Mouse (Mus musculus): ENCODE results near the gene Jagn1.

The Jagn1 gene

GRCm38 (mm10) chr6:113472061-113472460 lies 29.7 kb downstream of the Jagn1 start:
- in situ Hi-C loops (cut with MboI, MseI): loop anchor here (5.0 kb wide), 2 partner anchors 50 to 600 kb away; no protein-coding TSS in a partner anchor

DNA sequence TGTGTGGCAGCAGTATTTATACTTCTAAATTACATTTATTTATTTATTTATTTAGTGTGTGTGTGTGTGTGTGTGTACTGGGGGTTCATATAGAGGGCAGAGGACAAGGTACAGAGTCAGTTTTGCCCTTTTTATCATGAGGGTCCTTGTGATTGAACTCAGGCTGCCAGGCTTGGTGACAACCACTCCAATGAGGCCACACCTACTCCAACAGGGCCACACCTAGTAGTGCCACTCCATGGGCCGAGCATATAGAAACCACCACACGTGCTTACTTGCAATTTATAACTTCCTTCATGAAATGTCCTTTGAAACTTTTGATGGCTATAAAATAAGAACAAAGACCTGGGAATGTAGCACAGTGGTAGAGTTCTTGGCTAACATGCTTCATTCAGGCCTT lies 30.9 kb downstream of the Jagn1 start:
- in situ Hi-C loops (cut with MboI, MseI): loop anchor here (5.0 kb wide), 2 partner anchors 51 to 599 kb away; no protein-coding TSS in a partner anchor

DNA sequence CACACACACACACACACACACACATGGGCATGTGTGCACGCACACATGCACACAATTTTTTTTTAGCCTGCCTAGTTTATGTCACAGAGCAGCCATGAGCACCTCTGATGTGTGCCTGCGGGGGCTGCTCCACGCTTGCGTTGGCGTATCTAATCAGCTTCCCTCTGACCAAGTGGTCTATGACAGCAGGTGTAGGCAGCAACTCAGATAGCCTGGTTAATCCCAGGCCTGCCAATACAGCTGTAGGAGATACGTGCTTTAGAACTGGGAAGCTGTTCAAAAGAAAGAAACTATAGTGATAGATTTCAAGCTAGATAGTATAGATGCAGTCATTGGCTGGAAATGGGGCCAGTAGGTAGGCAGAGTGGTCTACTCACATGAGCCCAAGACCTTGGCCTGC lies 31.3 kb downstream of the Jagn1 start:
- in situ Hi-C loops (cut with MboI, MseI): loop anchor here (5.0 kb wide), 2 partner anchors 51 to 599 kb away; no protein-coding TSS in a partner anchor

- in situ Hi-C loops (cut with MboI, MseI): no loop called here
These were observed 35.0 kb downstream of the Jagn1 start for GRCm38 (mm10) chr6:113477353-113477752.

DNA sequence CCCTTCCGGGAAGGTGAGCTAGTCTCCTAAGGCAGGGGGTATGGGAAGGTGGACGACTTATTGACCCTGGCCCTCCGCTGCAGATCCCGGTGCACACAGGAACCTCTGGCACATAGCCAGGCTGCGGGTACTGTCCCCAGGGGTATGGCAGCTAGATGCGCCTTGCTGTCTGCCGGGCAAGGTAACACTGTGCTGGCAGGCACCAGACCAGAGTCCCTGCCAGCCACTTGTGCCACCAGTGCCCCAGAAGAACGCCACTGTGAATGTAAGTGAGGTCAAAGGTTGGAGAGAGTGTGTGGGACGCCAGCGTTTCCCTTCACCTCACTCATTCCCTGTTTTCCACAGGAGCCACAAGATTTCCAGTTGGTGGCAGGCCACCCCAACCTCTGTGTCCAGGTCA lies 36.5 kb downstream of the Jagn1 start:
- in situ Hi-C loops (cut with MboI, MseI): no loop called here

GRCm38 (mm10) chr6:113480555-113481373 lies 38.4 kb downstream of the Jagn1 start:
- in situ Hi-C loops (cut with MboI, MseI): no loop called here

DNA sequence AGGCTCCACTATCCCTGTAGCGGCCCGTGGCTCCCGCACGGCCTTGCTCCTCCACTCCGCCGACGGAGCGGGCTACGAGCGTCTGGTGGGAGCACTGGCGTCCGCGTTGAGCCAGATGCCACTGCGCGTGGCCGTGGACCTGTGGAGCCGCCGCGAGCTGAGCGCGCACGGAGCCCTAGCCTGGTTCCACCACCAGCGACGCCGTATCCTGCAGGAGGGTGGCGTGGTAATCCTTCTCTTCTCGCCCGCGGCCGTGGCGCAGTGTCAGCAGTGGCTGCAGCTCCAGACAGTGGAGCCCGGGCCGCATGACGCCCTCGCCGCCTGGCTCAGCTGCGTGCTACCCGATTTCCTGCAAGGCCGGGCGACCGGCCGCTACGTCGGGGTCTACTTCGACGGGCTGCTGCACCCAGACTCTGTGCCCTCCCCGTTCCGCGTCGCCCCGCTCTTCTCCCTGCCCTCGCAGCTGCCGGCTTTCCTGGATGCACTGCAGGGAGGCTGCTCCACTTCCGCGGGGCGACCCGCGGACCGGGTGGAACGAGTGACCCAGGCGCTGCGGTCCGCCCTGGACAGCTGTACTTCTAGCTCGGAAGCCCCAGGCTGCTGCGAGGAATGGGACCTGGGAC lies 40.2 kb downstream of the Jagn1 start:
- in situ Hi-C loops (cut with MboI, MseI): no loop called here

- in situ Hi-C loops (cut with MboI, MseI): no loop called here
These were observed 40.8 kb downstream of the Jagn1 start, which contains the start of gene Creld1 for GRCm38 (mm10) chr6:113483100-113483615. Gene Creld1 (plus strand): TSS chr6:113483297.

GRCm38 (mm10) chr6:113483729-113484128 lies 41.4 kb downstream of the Jagn1 start:
- in situ Hi-C loops (cut with MboI, MseI): no loop called here

GRCm38 (mm10) chr6:113487125-113487576 lies 44.8 kb downstream of the Jagn1 start:
- in situ Hi-C loops (cut with MboI, MseI): no loop called here

- in situ Hi-C loops (cut with MboI, MseI): no loop called here
These were observed 47.0 kb downstream of the Jagn1 start for GRCm38 (mm10) chr6:113489410-113489809.

DNA sequence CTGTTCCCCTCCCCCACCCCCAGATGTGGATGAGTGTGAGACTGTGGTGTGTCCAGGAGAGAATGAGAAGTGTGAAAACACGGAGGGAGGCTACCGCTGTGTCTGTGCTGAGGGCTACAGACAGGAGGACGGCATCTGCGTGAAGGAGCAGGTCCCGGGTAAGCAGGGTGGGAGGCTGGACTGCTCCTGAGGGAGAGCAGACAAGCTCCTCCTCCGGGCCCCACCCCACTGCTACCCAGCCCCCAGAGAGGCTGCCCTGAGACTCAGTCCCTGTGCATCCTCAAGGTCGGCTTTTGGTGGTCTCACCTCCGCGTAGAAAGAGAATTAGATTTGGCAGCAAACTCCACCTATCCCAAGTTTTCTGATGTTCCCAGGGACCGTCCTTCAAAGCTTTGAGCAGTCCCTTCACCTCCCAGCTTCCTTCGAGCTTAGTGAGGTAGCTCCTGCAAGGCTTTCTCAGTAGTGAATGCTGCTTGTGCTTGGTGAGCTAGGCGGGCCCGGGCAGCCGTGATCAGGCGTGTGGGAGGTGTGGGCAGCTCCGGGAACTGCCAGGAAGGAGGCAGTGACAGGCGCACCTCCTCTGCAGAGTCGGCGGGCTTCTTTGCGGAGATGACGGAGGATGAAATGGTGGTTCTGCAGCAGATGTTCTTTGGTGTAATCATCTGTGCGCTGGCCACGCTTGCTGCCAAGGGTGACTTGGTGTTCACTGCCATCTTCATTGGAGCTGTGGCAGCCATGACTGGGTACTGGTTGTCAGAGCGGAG lies 49.9 kb downstream of the Jagn1 start:
- in situ Hi-C loops (cut with MboI, MseI): no loop called here

DNA sequence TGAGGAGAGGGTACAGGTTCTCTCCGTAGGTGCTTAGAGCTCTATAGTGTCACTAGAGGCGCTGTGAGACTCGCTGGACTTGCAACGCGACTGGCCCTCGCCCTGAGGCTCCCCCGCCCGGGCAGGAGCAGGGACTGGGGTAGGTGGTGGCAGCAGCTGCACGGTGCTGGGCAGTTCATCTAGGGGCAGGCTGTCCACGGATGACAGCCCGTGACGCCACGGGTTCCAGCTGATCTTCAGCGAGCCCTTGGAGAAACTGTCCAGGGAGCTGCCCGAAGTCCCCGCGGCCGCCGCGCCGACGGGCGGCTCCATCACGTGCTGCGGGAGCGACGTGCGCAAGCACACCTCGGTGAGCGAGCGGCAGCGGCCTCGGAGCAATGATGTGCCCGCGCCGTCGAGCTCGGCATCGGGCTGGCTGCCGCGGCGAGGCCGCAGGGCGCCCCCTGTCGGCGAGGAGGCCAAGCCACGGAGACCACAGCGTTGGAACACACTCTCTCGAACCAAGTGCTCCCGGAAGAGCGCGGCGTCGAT lies 52.0 kb downstream of the Jagn1 start:
- in situ Hi-C loops (cut with MboI, MseI): no loop called here

DNA sequence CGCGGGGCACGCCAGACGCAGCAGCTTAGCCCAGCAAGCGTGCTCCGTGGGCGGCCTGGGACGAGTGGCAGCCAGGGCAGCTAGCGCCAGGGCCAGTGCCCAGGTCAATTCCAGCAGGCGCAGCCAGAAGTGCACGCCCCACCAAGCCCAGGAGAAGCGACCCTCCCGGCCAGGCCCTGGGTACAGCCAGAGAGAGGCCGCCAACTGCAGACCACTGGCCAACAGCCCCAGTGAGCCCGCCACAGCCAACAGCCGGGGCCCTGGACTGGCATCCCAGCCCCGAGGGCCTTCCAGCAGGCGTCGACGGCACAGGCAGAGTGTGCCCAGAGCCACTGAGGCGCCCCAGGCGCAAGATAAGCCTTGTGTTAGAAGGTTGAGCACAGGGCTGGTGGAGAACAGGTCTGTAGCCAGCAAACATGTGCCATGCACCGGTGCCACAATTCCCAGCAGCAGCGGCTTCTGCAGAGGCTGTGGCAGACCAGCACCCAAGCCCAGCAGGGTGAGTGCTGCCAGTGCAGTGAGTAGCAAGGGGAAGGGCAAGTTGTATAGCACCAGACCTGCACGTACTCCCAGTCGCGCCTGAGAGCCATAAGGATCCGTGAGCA lies 52.8 kb downstream of the Jagn1 start:
- in situ Hi-C loops (cut with MboI, MseI): no loop called here
